Mouse (Mus musculus) G1E (cell line): ENCODE data around the gene Ccsap.

Source experiments
- CTCF ChIP-seq: IDR thresholded peaks from 2 replicates; pipeline ENCODE4 v1.5.1; 2012; ENCODE audit warnings: low read depth, low read length, inconsistent platforms, mixed read lengths
- GATA1 ChIP-seq: IDR thresholded peaks from 2 replicates; pipeline ENCODE4 v1.6.1; 2012; ENCODE audit warnings: borderline replicate concordance, low read length, inconsistent platforms, mixed read lengths
- POLR2AphosphoS5 ChIP-seq: IDR thresholded peaks from 2 replicates; pipeline ENCODE4 v1.6.1; 2012; ENCODE audit warnings: low read depth, low read length, inconsistent platforms; ENCODE audit not compliant: insufficient replicate concordance
- TAL1 ChIP-seq: conservative IDR thresholded peaks from 2 replicates; pipeline ENCODE4 v1.6.1; 2012; ENCODE audit warnings: low read depth, low read length, inconsistent platforms, mixed read lengths

DNA sequence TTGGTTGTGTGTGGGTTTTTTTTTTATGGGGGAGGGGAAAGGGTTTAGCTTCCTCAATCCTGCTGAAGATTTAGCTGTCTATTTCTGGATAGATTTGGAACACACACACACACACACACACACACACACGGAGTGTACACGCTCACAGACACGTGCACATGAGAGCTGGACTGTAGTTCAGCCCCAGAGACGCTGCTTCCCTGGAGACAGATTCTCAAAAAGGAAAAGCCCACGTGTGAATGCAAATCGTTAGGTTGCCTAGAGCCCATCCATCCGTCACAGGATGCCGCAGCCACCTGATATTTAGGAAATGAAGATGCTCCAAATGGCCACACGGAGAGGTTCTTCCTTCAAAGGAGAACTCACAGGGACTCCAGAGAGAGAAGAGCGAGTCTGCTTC is 20.3 kb upstream of the Ccsap start:
- TF ChIP-seq CTCF (no peak), TAL1 (no peak), POLR2AphosphoS5 (no peak), GATA1 (no peak)
